ENCODE assay signal across 21 mouse cellular contexts in genomic region chr4:116777079-116777478, GRCm38 (mm10).
"Had no signal": no experiment of that assay in that cellular context is flagged by ENCODE, and none has a peak within 500 bp of the region (broad histone marks: within the 10 kb centered on the region; RNA-seq: fewer than 3 reads in every experiment).

No protein-coding gene starts in this region.

- DNase-seq: cerebellum, adult 18-20 months; cerebellum, adult 2 months; cerebellum, adult 8-10 months; cerebellum, adult 9-10 months; cerebellum, adult 9-11 months; cerebellum, postnatal 10 days; cerebellum, postnatal 14 days; cerebellum, postnatal 25 days; cerebellum, postnatal 36 days; embryo, embryonic 11 days; forebrain, postnatal 0 days; gastrocnemius, adult 2 months; gastrocnemius, postnatal 10 days; gastrocnemius, postnatal 14 days; gastrocnemius, postnatal 36 days; heart, adult 18-20 months; heart, adult 2 months had no signal

- ATAC-seq: forebrain, embryonic 13.5 days; forebrain, embryonic 14.5 days; forebrain, embryonic 15.5 days; forebrain, embryonic 16.5 days; forebrain, postnatal 0 days had no signal
